Mouse (Mus musculus): ENCODE data around the gene Pf4. TPM values are rescaled to one million over a fixed set of nuclear protein-coding genes. Genes with fewer than 3 reads are reported as not detected.
"Not testable (repeated sequence)": the region's sequence is repeated elsewhere in the genome, so short reads cannot be mapped to it uniquely, and the experiment has no call there.

Pf4 gene
- polyA plus RNA-seq, 1 experiment from 2014 or later: 66.0 TPM

DNA sequence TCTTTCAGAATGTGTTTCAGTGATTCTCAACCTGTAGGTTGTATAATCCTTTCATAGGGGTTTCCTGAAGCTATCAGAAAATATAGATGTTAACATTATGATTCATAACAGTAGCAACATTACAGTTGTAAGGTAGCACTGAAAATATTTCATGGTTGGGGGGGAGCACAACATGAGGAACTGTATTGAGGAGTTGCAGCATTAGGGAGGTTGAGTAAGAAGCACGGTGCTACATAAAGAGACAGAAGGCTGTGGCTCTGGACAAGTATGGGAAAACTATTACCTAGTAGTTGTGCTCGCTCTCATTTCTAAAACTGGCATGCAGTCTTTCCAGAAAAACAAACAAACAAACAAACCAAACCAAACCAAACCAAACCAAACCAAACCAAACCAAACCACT lies 23.2 kb downstream of the Pf4 start:
- not testable (repeated sequence) for H3K27me3 ChIP-seq (ENCODE audit: control insufficient read depth, insufficient read depth, low read length); ATAC-seq (ENCODE audit: insufficient number of reproducible peaks, low FRiP score, low TSS enrichment, low read depth); H3K27ac ChIP-seq (replicated peaks; ENCODE audit: low read depth, low read length); H3K9ac ChIP-seq (ENCODE audit: low read length); H3K9me3 ChIP-seq (ENCODE audit: control insufficient read depth, low read length); H3K4me1 ChIP-seq (ENCODE audit: control insufficient read depth, insufficient read depth, low read length); H3K4me2 ChIP-seq (ENCODE audit: low read depth, severe bottlenecking); H3K4me3 ChIP-seq (ENCODE audit: low read depth, low read length); DNase-seq (ENCODE audit: low spot score); H3K36me3 ChIP-seq (ENCODE audit: control insufficient read depth, insufficient read depth, low read length)
- 84% methylated on average over 2 of the region's 2 CpGs for WGBS

DNA sequence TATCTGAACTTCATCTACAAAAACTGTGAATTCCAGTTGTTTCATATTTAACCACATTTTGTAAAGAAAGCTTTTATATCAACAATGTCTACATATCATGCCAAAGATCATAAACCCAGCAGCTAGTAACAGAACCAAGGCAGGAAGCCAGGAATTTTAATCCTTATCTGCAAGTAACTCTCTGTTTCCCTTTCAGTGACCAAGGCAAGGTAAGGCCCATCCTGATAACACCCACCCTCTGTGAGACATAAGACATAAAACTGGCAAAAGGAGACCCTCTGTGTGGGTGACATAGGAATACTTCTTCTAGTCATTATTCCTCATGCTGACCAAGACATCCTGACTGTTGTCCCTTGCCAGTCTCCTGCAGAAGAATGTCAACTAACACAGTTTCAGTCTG lies 32.3 kb downstream of the Pf4 start:
- no peak for ATAC-seq (ENCODE audit: insufficient number of reproducible peaks, low FRiP score, low TSS enrichment, low read depth)
- Histone ChIP-seq H3K9me3 (ENCODE audit: control insufficient read depth, low read length) (no peaks in the 10 kb centered on the region), H3K27me3 (ENCODE audit: control insufficient read depth, insufficient read depth, low read length) (no peaks in the 10 kb centered on the region), H3K4me2 (ENCODE audit: low read depth, severe bottlenecking) (no peak overlapping the region), H3K4me3 (ENCODE audit: low read depth, low read length) (no peak overlapping the region), H3K27ac (replicated peaks; ENCODE audit: low read depth, low read length) (no peak overlapping the region), H3K4me1 (ENCODE audit: control insufficient read depth, insufficient read depth, low read length) (no peaks in the 10 kb centered on the region), H3K9ac (ENCODE audit: low read length) (no peak overlapping the region), H3K36me3 (ENCODE audit: control insufficient read depth, insufficient read depth, low read length) (no peaks in the 10 kb centered on the region)
- DNase-seq (ENCODE audit: low spot score): no peak

DNA sequence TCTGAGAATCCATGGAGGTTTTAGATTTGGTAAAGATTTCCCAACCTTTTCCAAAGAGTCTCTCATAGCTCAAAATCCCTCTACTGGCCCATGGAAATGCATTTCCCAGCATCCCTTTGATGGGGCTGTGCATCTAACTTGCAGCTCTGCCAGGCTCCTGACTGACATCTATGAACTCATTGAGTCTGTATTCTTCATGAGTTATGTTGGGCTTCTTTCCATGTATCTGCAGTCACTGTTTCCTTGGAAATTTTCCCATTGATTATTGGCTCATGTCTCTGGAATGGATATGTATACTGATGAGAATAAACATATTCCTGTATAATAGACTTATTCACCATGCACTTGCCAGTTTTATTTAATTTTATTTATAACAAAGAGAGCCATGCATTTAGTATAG lies 33.8 kb downstream of the Pf4 start:
- Histone ChIP-seq H3K36me3 (ENCODE audit: control insufficient read depth, insufficient read depth, low read length) (no peaks in the 10 kb centered on the region), H3K4me3 (ENCODE audit: low read depth, low read length) (no peak overlapping the region)
- ATAC-seq (ENCODE audit: insufficient number of reproducible peaks, low FRiP score, low TSS enrichment, low read depth): no peak

DNA sequence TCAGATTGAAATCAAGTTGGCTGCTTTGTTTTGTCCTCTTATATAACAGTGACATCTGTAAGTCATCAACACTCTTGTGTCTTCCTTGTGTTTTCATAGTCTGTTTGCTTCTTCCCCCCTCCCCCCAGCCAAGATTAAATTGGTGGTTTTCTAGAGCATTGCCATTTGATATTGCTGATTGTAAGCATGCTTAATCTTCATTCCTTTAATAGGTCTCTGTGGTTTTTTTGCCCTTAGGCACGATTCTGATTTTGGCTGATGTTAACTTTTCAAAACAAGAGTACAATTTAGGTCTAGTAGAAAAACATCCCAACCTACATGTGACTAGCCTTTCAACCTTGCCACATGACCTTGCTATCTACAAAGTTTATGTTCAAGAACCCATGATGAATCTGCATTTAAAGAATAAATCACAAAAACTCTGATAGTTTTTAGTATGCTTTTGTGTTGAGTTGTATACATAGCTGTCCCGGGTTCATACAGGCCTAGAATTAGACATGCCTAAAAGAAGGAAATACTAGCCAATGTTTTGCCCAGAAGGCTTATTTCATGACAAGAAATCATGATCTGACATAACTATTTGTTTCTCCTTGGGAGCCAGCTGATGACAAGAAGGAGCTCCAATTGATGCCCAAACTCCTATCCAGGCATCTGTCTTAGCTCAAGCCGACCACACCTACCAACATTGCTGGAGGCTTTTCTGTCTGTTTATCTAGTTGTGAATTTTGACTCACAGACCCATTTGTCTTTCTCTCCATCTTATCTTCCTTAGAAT lies 35.1 kb downstream of the Pf4 start:
- Histone ChIP-seq H3K9me3 (ENCODE audit: control insufficient read depth, low read length) (no peaks in the 10 kb centered on the region), H3K36me3 (ENCODE audit: control insufficient read depth, insufficient read depth, low read length) (no peaks in the 10 kb centered on the region), H3K4me2 (ENCODE audit: low read depth, severe bottlenecking) (no peak overlapping the region), H3K9ac (ENCODE audit: low read length) (no peak overlapping the region), H3K4me3 (ENCODE audit: low read depth, low read length) (no peak overlapping the region), H3K27ac (replicated peaks; ENCODE audit: low read depth, low read length) (no peak overlapping the region), H3K4me1 (ENCODE audit: control insufficient read depth, insufficient read depth, low read length) (no peaks in the 10 kb centered on the region), H3K27me3 (ENCODE audit: control insufficient read depth, insufficient read depth, low read length) (no peaks in the 10 kb centered on the region)
- no peak for DNase-seq (ENCODE audit: low spot score)
- WGBS: 84% methylated on average over 3 of the region's 3 CpGs
- no peak for ATAC-seq (ENCODE audit: insufficient number of reproducible peaks, low FRiP score, low TSS enrichment, low read depth)

More for the DNA sequence above, 33.8 kb downstream of the Pf4 start:
- H3K9me3 ChIP-seq (ENCODE audit: control insufficient read depth, low read length): no peaks in the 10 kb centered on the region
- DNase-seq (ENCODE audit: low spot score): no peak
- H3K9ac ChIP-seq (ENCODE audit: low read length): no peak overlapping the region
- no peak overlapping the region for H3K4me2 ChIP-seq (ENCODE audit: low read depth, severe bottlenecking)
- H3K27me3 ChIP-seq (ENCODE audit: control insufficient read depth, insufficient read depth, low read length): no peaks in the 10 kb centered on the region
- H3K27ac ChIP-seq (replicated peaks; ENCODE audit: low read depth, low read length): no peak overlapping the region
- H3K4me1 ChIP-seq (ENCODE audit: control insufficient read depth, insufficient read depth, low read length): no peaks in the 10 kb centered on the region

DNA sequence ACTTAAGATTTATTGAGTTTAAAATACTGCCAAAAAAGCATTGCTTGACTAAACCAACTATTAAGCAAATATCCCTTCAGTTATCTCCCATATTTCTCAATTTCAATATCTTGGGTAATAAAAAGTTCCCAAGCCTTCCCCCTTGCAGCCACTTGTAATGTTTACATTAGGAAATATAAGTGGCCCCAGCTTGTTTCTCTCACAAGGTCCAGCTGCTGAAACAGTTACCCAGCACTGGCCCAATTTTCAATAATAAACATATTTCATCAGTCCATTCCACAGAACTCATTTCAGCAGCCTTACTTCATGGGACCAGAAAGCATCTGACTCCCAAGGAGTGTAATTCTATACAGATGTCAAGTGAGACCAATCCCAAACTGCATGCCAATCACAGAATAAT lies 47.5 kb downstream of the Pf4 start:
- Histone ChIP-seq H3K4me2 (ENCODE audit: low read depth, severe bottlenecking) (no peak overlapping the region), H3K9ac (ENCODE audit: low read length) (no peak overlapping the region), H3K27ac (replicated peaks; ENCODE audit: low read depth, low read length) (no peak overlapping the region), H3K27me3 (ENCODE audit: control insufficient read depth, insufficient read depth, low read length) (no peaks in the 10 kb centered on the region), H3K9me3 (ENCODE audit: control insufficient read depth, low read length) (no peaks in the 10 kb centered on the region), H3K4me1 (ENCODE audit: control insufficient read depth, insufficient read depth, low read length) (no peaks in the 10 kb centered on the region), H3K36me3 (ENCODE audit: control insufficient read depth, insufficient read depth, low read length) (no peaks in the 10 kb centered on the region), H3K4me3 (ENCODE audit: low read depth, low read length) (no peak overlapping the region)
- ATAC-seq (ENCODE audit: insufficient number of reproducible peaks, low FRiP score, low TSS enrichment, low read depth) (peak; percentile 72; the same call in 1 of the 2 replicates), DNase-seq (ENCODE audit: low spot score) (no peak)

Small RNA genes lying within 50 kb of the gene (microRNA-seq; reads per million reads assigned to microRNA genes)
- gene Gm24322: not detected

Other genes starting within 250 kb of the Pf4 start
- gene 5830473C10Rik, start 211.3 kb upstream of the Pf4 start, polyA plus RNA-seq (2014; fragmentation: Nextera tagmentation; extraction: Ambion mirVana): not detected in 2 replicates
- 0.73 and 1.1 TPM in 2 replicates for gene Rassf6, start 131.8 kb upstream of the Pf4 start, polyA plus RNA-seq (2014; fragmentation: Nextera tagmentation; extraction: Ambion mirVana)
- gene Cxcl5, start 13.1 kb upstream of the Pf4 start, polyA plus RNA-seq (2014; fragmentation: Nextera tagmentation; extraction: Ambion mirVana): 0.19 TPM in 1 of 2 replicates, not detected in the other
- gene Ppbp, start 3.9 kb upstream of the Pf4 start, polyA plus RNA-seq (2014; fragmentation: Nextera tagmentation; extraction: Ambion mirVana): 17.2 and 19.4 TPM in 2 replicates
- gene Cxcl3, start 13.7 kb downstream of the Pf4 start, polyA plus RNA-seq (2014; fragmentation: Nextera tagmentation; extraction: Ambion mirVana): 0.29 TPM in 1 of 2 replicates, not detected in the other
- gene Cxcl15, start 22.1 kb downstream of the Pf4 start, polyA plus RNA-seq (2014; fragmentation: Nextera tagmentation; extraction: Ambion mirVana): 0.09 TPM in 1 of 2 replicates, not detected in the other
- gene Cxcl1, start 118.8 kb downstream of the Pf4 start, polyA plus RNA-seq (2014; fragmentation: Nextera tagmentation; extraction: Ambion mirVana): 0.32 and 0.41 TPM in 2 replicates
- gene Cxcl2, start 131.4 kb downstream of the Pf4 start, polyA plus RNA-seq (2014; fragmentation: Nextera tagmentation; extraction: Ambion mirVana): not detected in 2 replicates
- 67.5 and 70.0 TPM in 2 replicates for gene Mthfd2l, start 158.7 kb downstream of the Pf4 start, polyA plus RNA-seq (2014; fragmentation: Nextera tagmentation; extraction: Ambion mirVana)